In the genomic region with DNA sequence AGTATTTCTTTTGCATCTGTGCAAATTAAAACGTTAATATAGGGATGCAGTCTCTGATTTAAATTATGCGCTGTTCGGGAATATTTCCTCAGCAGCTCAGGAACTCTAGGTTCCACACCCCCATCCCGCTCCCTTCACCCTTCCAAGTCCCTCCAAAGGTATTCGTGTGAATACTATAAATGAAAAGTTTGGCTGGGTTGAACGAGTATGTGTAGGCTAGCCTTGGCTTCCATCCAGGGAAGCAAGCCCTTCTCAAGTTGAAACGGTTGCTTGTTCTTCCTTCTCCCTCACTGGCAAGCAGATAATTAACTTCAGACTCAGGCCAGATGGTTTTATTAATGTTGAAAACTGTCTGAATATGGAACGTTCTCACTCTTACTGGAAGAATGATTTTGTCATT, we compare ENCODE assay signal across 9 mouse cellular contexts.
A peak's percentile ranks its signal among the peaks of the same experiment; 100 is the strongest.
DNase-seq lines count a peak whose midpoint lies in the region.
"Had no signal": no experiment of that assay in that cellular context is flagged by ENCODE, and none has a peak within 500 bp of the region (broad histone marks: within the 10 kb centered on the region; RNA-seq: fewer than 3 reads in every experiment).

No protein-coding gene starts in this region.

- peak; percentile 79 for DNase-seq in heart, adult 11 months
- no peak for DNase-seq in heart, postnatal 25 days (ENCODE audit: low spot score)
- DNase-seq in brain, adult 2 months (ENCODE audit: low read depth, low spot score), result peak; percentile 77
- peak; percentile 14 for DNase-seq in left cerebral cortex, adult 11 months (ENCODE audit: low spot score)
- peak; percentile 45 to 56 for DNase-seq in right cerebral cortex, adult 2 months (ENCODE audit: low spot score in 2 of 2)
- DNase-seq in cerebellum, adult 9-11 months, result no peak
- DNase-seq in spleen, postnatal 36 days (ENCODE audit: low spot score in 2 of 2), result no peak
- DNase-seq: kidney, adult 18-20 months; retina, postnatal 1 day had no signal

- intact Hi-C loops in heart, postnatal 25 days (cut with DNase I), result no loop called here

Comparison
In these comparisons a context has a peak if more than half of its experiments do, and no peak if none do; other contexts are left out.
1. DNase-seq: peak in heart, adult 11 months (single experiment), brain, adult 2 months (single experiment), left cerebral cortex, adult 11 months (single experiment) and right cerebral cortex, adult 2 months (2 of 2); none in heart, postnatal 25 days (single experiment), cerebellum, adult 9-11 months (single experiment) and spleen, postnatal 36 days (0 of 2).